Mouse (Mus musculus) frontal cortex, postnatal 25 days (tissue): ENCODE measurements around the gene 1700020L24Rik.

Experiments used
- DNase-seq, 2 experiments: peaks; one replicate each; pipeline ENCODE4 v3.0.0; 2022; ENCODE audit warnings: low spot score in 2 of 2

The 1700020L24Rik gene

GRCm38 (mm10) chr11:83441235-83441634 lies 3.8 kb downstream of the 1700020L24Rik start:
- DNase-seq = no peak

DNA sequence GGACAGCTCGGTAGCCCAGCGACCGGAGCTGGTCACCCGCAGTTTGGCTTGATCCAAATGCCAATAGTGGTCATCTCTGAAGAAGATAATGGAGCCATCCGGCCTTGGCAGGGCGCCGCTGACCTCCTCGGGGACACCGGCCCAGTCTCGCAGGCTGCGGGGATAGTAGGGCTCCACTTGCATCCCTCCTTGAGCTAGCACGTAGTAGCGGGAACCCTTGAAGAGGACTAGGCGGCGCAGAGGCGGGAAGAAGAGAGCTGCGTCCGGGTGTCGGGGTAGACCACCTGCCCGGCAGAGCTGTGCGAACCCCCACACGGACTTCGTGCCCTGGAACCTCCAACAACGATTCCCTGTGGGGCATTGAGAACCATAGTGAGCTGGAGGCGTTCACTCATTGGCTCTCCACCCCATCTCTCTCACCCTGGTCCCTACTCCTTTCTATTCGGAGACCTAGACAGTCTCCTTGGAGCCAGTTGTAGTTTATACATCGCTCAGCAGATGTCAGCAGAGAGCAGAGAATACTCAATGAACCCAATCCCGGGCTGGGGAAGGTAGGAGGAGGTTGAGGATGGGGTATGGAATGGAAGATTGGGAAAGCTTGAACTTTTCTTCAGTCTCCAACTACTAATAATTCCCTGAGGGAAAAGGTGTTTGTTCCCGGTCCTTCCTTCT lies 5.3 kb downstream of the 1700020L24Rik start:
- DNase-seq = peak; percentile 56 to 73

DNA sequence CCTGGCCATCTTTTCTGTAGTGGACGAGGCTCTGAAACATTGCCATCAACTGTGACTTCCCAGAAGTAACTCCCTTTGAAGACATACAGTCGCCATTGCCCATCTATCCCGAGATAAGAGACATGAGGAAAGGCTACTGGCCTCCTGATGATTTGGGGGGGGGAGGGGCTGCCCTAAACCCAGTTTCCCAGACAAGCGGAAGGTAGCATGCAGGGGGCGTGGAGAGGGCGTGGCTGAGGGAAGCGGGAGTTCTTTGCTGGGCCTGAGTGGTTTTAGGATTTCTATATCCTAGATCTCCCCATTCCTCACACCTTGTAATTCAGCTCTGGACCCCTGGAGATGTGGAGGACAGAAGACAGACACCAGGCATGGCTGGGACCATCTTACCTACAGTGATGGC lies 6.3 kb downstream of the 1700020L24Rik start:
- DNase-seq = no peak

- DNase-seq = no peak
Observed at GRCm38 (mm10) chr11:83445001-83445400, 7.5 kb downstream of the 1700020L24Rik start.

DNA sequence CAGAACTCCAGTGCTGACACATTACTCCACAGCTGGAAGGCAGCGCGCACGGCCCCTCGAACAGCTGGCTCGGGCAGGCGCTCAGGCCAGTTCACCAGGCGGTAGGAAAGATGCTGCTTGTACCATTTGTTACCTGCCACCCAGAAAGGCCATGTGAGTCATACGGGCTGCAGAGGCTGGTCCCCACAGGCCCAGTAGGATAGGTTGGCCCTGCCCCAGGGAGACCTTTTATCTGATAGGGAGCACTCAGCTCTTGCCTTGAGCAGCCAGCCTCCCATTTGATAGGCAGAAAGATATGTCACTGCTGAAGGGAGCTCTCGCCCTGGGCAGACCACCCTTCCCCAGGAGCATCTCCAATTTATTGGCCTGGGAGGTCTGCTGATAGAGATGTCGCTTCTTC lies 10.1 kb downstream of the 1700020L24Rik start:
- no peak for DNase-seq

DNA sequence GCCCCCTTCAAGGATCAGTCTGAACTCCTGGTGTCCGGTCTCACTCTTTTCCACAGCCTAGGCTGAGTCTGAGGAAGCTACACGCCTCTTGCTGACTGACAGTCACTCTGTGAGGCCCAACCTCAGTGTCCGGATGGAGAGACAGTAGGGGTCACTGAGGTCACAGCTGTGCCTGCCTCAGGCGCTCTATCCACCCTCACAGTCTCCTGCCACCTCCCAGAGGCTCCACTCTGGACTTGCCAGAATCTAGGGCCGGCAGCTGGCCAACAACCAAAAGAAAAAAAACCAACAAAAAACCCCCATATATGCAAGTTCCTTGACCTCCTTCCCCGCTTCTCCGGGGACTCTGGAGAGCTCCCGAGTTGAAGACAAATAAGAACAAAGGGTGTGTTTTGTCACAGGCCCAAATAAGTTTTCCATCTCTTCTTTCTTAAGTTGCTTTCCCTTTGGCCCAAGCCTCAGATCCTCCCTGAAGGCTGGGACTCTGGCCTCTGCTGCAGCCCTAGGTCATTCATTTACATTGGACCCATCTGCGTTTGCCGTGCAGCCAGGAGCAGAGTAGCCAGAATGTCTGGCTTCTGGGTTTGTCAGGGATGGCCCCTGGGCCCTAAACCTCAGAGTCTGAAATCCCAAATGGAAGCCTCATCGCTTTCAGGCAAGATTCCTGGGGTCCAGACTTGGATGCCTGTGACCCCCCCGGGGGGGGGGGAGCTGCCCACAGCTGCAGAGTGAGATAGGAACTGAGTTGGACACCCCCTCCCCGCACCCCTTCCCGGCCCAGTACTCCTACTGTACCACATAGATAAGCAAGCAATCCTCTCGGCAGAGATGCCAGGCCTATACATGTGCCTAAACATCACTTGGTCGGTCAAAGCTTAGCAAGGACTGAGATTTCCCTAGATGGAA lies 10.8 kb downstream of the 1700020L24Rik start:
- DNase-seq = no peak

DNA sequence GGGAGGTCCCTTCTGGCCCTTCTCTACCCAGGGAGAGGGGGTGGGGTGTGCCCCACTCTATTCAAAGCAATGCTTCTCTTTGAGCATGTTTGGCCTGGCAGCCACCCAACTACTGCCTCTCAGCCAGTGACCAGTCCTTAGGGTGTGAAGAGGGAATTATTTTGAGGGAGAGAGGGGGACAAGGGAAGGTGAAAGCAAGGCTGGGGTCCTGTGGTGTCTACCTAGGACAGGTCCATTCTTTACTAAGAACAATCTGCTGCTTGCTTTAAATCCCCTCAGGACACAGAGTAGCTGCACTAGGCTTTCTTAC lies 11.4 kb downstream of the 1700020L24Rik start:
- DNase-seq = no peak

GRCm38 (mm10) chr11:83449298-83449697 lies 11.8 kb downstream of the 1700020L24Rik start:
- no peak for DNase-seq

GRCm38 (mm10) chr11:83450550-83450949 lies 13.1 kb downstream of the 1700020L24Rik start:
- DNase-seq = no peak

GRCm38 (mm10) chr11:83451281-83451680 lies 13.8 kb downstream of the 1700020L24Rik start:
- DNase-seq = no peak

GRCm38 (mm10) chr11:83454548-83454947 lies 17.1 kb downstream of the 1700020L24Rik start:
- DNase-seq = no peak

DNA sequence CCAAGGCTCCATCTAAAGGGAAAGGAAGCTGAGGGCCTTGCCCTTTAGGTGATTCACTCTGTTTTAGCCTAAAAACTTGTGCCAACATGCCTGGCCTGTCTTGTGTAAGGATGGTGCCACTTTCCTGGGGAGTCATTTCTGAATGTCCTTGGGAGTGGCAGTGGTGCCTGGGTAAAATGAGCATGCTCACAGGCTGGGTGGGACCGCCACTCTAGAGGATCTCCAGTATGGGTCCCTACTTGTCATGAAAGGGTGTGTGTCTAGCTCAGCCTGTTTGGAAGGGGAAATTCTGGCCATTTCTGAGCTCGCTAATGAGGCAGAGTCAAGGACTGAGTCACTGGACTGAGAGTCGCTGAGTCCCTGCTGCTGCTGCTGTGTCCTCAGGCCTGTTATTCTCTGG lies 18.1 kb downstream of the 1700020L24Rik start:
- DNase-seq = no peak

GRCm38 (mm10) chr11:83457257-83457656 lies 19.8 kb downstream of the 1700020L24Rik start:
- no peak for DNase-seq

- no peak for DNase-seq
Observed at GRCm38 (mm10) chr11:83457912-83458601, 20.6 kb downstream of the 1700020L24Rik start.

GRCm38 (mm10) chr11:83461462-83462027 lies 24.1 kb downstream of the 1700020L24Rik start:
- DNase-seq = no peak

GRCm38 (mm10) chr11:83462711-83463244 lies 25.3 kb downstream of the 1700020L24Rik start, which contains the start of gene Mmp28:
Mmp28 (minus strand) TSS chr11:83463071.
- DNase-seq = no peak

GRCm38 (mm10) chr11:83465976-83466375 lies 28.5 kb downstream of the 1700020L24Rik start:
- peak in 1 of 2 experiments; percentile 0 for DNase-seq

DNA sequence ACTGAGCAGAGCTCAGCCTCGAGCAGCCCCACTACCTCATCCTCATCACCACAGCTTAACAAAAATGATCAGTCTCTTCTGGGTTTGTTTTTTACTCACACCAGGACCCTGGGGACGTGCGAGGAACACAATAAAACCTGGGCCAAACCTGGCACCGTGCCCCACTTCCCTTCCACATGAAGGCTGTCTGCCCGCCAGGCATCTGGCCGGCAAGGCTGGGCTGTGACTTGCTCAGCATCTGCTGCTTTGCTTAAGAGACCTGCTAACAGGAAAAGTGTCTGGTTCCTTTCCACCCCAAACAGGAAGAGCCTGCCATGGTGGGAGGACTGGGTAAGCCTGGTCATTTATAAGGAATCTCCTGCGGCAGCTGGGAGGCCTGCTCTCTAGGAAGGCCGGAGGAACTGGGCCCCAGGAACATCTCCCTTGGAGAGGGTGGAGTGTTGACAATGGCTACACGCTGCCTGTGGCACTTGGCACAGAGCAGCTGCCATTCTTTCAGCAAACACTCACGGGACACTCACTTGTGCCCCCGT lies 29.7 kb downstream of the 1700020L24Rik start:
- DNase-seq = no peak

DNA sequence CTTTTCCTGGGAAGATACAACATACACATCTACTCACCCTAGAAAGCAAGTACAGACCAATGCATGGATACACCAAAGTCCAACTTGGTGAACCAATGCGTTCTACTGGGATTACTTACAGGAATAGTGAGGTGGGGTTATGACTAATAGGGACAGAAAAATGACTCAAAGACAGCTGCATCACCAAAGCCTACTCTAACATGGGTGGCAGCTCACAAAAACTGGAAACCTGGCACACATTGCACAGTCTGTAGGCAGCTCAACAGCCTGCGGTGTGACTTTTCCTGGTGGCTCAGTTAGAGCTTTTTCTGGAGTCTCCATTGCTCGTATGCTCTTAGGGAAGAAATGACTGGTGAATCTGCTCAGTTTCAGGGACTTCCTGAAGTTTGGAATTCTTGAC lies 31.3 kb downstream of the 1700020L24Rik start:
- DNase-seq = no peak

GRCm38 (mm10) chr11:83471766-83472165 lies 34.3 kb downstream of the 1700020L24Rik start:
- DNase-seq = no peak
